Mouse (Mus musculus) cortical plate, adult 2 months (tissue): ENCODE measurements around the gene Gm11985.

Experiments used
- CTCF ChIP-seq: fragments of 200-500 bp; IDR thresholded peaks from 2 replicates; pipeline ENCODE4 v1.5.1; 2011; ENCODE audit warnings: mild to moderate bottlenecking, control low read depth, low read length; ENCODE audit not compliant: insufficient read depth; ENCODE audit errors: extremely low read depth
- POLR2A ChIP-seq: fragments of 200-500 bp; IDR thresholded peaks from 2 replicates; pipeline ENCODE4 v1.6.1; 2011; ENCODE audit warnings: mild to moderate bottlenecking, low read length, control low read depth; ENCODE audit not compliant: insufficient read depth; ENCODE audit errors: extremely low read depth

GRCm38 (mm10) chr11:7152371-7152770 lies 36.0 kb downstream of the Gm11985 start:
- no peak for TF ChIP-seq CTCF
- TF ChIP-seq POLR2A: no peak
